Mouse (Mus musculus) cortical plate, adult 2 months (tissue): ENCODE measurements around the gene Tbc1d30.

Experiments
- CTCF ChIP-seq: fragments of 200-500 bp; IDR thresholded peaks from 2 replicates; pipeline ENCODE4 v1.5.1; 2011; ENCODE audit warnings: mild to moderate bottlenecking, control low read depth, low read length; ENCODE audit not compliant: insufficient read depth; ENCODE audit errors: extremely low read depth
- POLR2A ChIP-seq: fragments of 200-500 bp; IDR thresholded peaks from 2 replicates; pipeline ENCODE4 v1.6.1; 2011; ENCODE audit warnings: mild to moderate bottlenecking, low read length, control low read depth; ENCODE audit not compliant: insufficient read depth; ENCODE audit errors: extremely low read depth

DNA sequence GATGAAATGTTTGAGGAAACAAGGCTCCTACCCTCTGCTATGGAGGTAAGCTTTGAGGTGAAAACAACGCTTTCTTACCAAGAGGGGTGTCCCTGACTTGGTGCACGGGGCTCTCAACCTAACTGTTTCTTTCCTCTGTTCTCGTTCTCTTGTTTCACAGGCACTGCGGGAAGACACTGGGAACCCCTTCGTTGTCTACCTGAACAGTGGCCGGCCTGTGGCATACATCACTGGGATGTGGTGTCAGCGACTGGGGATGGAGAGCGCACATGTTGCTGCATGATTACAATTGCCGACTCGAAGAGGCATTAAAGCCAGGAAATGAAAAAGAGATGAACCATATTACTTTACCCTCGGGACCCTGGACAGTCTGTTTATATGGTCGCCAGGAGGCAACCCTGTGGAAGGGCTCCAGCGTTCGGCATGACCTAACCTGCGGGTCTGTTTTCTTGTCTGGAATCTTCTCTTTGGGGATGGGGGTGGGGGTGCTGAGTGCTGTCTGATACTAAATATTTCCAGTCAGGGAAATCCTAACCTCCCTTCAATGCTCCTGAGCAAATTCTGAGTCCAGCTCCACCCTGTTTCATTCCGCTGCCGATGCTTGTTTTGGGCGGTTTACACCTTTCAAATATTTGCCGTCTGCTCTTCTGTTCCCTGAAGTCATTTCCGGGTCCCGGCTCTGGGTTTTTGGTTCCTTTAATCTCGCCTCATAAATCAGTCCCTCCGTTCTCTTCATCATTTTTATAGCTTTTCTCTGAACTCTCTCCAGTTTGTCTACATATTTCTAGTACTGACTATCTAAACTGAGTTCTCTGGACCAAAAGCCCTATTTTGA is 107.5 kb downstream of the Tbc1d30 start:
- no peak for TF ChIP-seq POLR2A
- no peak for TF ChIP-seq CTCF
